Mouse (Mus musculus): ENCODE measurements around the gene Sqor.
A peak's percentile ranks its signal among the peaks of the same experiment; 100 is the strongest.

Gene Sqor

GRCm38 (mm10) chr2:122786167-122786566 lies 21.1 kb downstream of the Sqor start:
- DNase-seq: no peak

GRCm38 (mm10) chr2:122789311-122789710 lies 24.3 kb downstream of the Sqor start:
- peak; percentile 69 for DNase-seq

DNA sequence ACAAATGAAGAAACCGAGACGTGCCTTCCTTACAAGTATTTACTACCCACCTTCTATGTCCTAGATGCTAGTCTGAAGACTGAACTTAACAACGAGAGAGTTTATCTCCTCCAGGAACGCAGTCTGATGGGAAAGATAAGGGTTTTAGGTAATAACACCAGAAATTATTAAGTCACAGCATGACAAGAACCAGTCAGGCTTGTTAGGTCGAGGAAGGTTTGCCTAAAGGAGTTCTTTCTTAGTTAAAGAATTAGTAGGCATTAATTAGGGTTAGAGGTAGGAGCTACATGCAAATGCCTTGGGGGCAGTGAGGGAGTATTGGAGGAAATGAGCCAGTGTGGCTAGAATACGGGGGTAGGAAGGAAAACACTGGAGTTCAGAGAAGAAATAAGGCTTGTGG lies 24.7 kb downstream of the Sqor start:
- no peak for DNase-seq

DNA sequence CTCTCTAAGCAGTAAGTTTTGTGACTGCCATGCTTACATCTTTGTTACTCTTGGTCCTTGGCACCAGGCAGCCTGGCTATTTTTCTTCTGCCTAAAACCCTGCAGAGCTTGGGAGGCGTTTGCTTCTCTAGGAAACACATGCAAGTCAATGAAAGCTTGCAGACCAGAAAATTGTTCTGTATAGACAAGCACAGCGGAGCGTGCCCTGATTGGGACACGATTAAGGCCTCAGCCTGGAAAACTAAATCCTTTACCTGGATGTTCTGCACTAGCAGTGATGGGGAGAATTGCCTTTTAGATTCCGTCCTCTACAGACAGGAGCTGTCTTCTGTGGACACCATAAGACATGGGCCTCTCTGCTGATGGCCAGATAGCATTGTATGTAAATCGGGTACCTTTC lies 39.4 kb downstream of the Sqor start:
- no peak for DNase-seq

DNA sequence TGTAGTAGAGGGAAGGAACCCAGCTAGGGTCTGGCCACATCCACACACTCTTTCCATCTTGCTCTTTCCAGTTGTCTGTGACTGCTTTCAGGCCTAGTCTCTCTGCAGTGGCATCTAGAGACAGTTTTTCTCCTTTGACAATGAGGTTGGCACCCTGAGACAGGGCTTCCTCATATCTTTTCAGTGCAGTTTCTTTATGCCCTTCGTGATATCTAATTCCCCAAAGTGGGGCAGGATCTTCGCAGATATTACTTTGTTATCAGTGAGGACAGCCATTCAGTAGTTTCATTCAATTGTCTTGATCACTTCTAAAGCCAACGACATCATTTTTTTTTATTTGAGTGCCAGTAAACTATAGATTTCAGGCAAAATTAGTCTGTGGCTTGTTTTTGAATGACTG lies 41.0 kb downstream of the Sqor start:
- no peak for DNase-seq

DNA sequence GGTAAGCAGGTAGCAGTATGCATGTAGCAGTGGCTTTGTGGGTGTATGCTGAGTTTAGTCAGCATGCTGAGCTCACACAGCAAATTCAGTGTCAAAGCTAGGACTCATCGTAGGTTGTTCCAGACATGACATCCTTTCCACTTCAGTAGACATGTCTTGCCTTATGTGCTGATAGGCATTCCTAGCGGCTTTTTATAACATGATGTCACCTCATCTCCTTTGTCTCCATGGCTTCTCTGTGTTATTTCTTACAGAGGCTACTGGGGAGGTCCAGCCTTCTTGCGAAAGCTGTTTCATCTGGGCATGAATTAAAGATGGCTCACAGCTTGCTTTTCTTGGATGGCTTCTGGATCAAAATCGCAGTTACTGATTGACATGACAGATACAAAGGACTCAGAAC lies 44.0 kb downstream of the Sqor start:
- no peak for DNase-seq

- no peak for DNase-seq
Observed at GRCm38 (mm10) chr2:122816986-122817385, 51.9 kb downstream of the Sqor start.

- no peak for DNase-seq
Observed at GRCm38 (mm10) chr2:122821246-122821645, 56.2 kb downstream of the Sqor start.

DNA sequence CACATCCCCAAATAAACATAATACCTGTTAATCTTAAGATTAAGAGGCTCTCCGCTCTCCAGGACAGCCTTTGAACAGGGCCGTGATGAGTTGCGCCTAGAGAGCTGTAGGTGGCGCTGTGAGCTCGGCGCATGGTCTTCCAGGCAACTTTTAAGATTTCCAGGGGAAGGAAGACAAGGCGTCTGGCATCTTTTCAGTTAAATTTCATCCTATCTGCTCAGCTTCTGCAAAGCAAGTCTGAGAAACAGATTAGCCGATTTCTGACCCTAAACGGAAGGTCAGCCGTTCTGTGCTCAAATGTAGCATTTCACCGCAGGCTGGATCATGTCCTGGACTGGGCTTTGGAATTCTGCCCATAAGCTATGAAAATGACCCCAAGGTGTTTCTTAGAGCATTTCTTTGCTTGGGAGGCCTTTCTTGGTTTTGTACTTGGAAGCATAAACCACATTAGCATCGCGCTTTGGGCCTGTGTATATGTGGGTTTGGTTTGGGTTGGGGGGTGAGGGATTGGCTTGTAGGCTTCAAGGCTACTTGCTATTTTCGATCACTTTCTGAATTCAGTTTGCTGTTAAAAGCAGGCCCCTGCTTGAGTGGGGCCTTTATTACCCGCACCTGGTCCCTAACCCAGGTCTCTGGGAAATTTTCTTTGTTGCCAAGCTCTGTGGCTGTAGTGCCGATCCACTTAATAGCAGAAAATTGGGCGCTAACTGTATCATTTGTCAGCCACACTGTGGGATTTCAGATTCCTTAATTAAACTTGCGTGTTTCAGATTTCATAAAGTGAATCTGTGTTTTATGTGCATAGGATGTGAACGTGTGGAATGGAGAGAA lies 60.6 kb downstream of the Sqor start:
- DNase-seq: no peak

GRCm38 (mm10) chr2:122826302-122826701 lies 61.3 kb downstream of the Sqor start:
- DNase-seq: no peak

GRCm38 (mm10) chr2:122854636-122855035 lies 89.6 kb downstream of the Sqor start:
- no peak for DNase-seq

- no peak for DNase-seq
Observed at GRCm38 (mm10) chr2:122855354-122855753, 90.3 kb downstream of the Sqor start.

All from kidney, adult 11 months (tissue).